Mouse (Mus musculus) layer of hippocampus, adult 18-20 months (tissue): ENCODE data around the gene Cep57. TPM values are rescaled to one million over a fixed set of nuclear protein-coding genes. Genes with fewer than 3 reads are reported as not detected.
"Not testable (repeated sequence)": the region's sequence is repeated elsewhere in the genome, so short reads cannot be mapped to it uniquely, and the experiment has no call there.

Source experiments
- DNase-seq, 2 experiments: peaks; one replicate each; pipeline ENCODE4 v3.0.0; 2022; ENCODE audit warnings: low spot score in 2 of 2
- total RNA-seq, 2 experiments: library from RNA; stranded (reverse); gene quantifications; 2 replicates each; pipeline ENCODE4 v1.2.3; 2021

The Cep57 gene
- total RNA-seq, 2 experiments from 2014 or later = 17.7 to 18.9 TPM

GRCm38 (mm10) chr9:13794756-13795155, 32.2 kb downstream of the Cep57 start:
- no peak for DNase-seq

- no peak for DNase-seq
Measured at GRCm38 (mm10) chr9:13794302-13794701, 32.6 kb downstream of the Cep57 start.

- DNase-seq = not testable (repeated sequence)
Measured at GRCm38 (mm10) chr9:13790864-13791263, 36.0 kb downstream of the Cep57 start.

- no peak for DNase-seq
Measured at GRCm38 (mm10) chr9:13781985-13782384, 44.9 kb downstream of the Cep57 start.

GRCm38 (mm10) chr9:13774732-13775131, 52.2 kb downstream of the Cep57 start:
- no peak for DNase-seq

GRCm38 (mm10) chr9:13766570-13766969, 60.3 kb downstream of the Cep57 start:
- DNase-seq = peak; percentile 15 to 56

- peak in 1 of 2 experiments; percentile 32 for DNase-seq
Measured at GRCm38 (mm10) chr9:13765624-13766023, 61.3 kb downstream of the Cep57 start.

GRCm38 (mm10) chr9:13760430-13760829, 66.5 kb downstream of the Cep57 start:
- DNase-seq = no peak

Other genes starting within 250 kb of the Cep57 start
- 10 to 100 TPM; 50.7 to 61.3 TPM for gene Mtmr2, start 78.7 kb downstream of the Cep57 start, total RNA-seq
- gene Fam76b, start 609 bp upstream of the Cep57 start, total RNA-seq = 10 to 100 TPM; 17.8 to 18.1 TPM